Mouse (Mus musculus) heart, embryonic 16.5 days (tissue): ENCODE results near the gene Cers6. TPM values are rescaled to one million over a fixed set of nuclear protein-coding genes. Genes with fewer than 3 reads are reported as not detected.

ENCODE experiments used
- ATAC-seq: fragments of 200-750 bp; cut with Nextera tagmentation; replicated peaks from 2 replicates; pipeline ENCODE4 v1.8.0; 2017; ENCODE audit warnings: moderate number of reproducible peaks; ENCODE audit not compliant: insufficient read depth, low FRiP score; ENCODE audit errors: extremely low read depth
- H3K27ac ChIP-seq: fragments of 300-500 bp; sonication (generic); 2 replicates; pipeline ENCODE4 v1.5.1; 2014; ENCODE audit warnings: mild to moderate bottlenecking, low read length, control low read depth, moderate library complexity
- H3K27me3 ChIP-seq: fragments of 300-500 bp; sonication (generic); 2 replicates; pipeline ENCODE4 v1.6.1; 2014; ENCODE audit warnings: low read length, mixed read lengths; ENCODE audit not compliant: control insufficient read depth, insufficient read depth
- H3K36me3 ChIP-seq: fragments of 300-500 bp; sonication (generic); 2 replicates; pipeline ENCODE4 v1.6.1; 2014; ENCODE audit not compliant: control insufficient read depth, insufficient read depth
- H3K4me1 ChIP-seq: fragments of 300-500 bp; sonication (generic); 2 replicates; pipeline ENCODE4 v1.6.1; 2014; ENCODE audit warnings: low read length, mixed read lengths; ENCODE audit not compliant: control insufficient read depth, insufficient read depth
- H3K4me2 ChIP-seq: fragments of 300-500 bp; sonication (generic); 2 replicates; pipeline ENCODE4 v1.6.1; 2014; ENCODE audit warnings: low read depth, mild to moderate bottlenecking, control low read depth, low read length
- H3K4me3 ChIP-seq: fragments of 300-500 bp; sonication (generic); 2 replicates; pipeline ENCODE4 v1.5.1; 2014; ENCODE audit warnings: mild to moderate bottlenecking, control low read depth, low read length
- H3K9ac ChIP-seq: fragments of 300-500 bp; sonication (generic); 2 replicates; pipeline ENCODE4 v1.6.1; 2014; ENCODE audit warnings: low read length, control low read depth
- H3K9me3 ChIP-seq: fragments of 300-500 bp; sonication (generic); replicated peaks from 2 replicates; pipeline ENCODE4 v1.6.1; 2016; ENCODE audit warnings: low read length; ENCODE audit not compliant: control insufficient read depth
- WGBS: fragments of 180-500 bp; shearing (Covaris S2); extraction: QIAGEN DNeasy Blood & Tissue Kit; methylation state at CpG from one replicate; pipeline ENCODE4 v1.1.7; 2014; 5-methylcytosine and 5-hydroxymethylcytosine counted together
- polyA plus RNA-seq: library from polyadenylated mRNA; unstranded; fragments of >200 nt; fragmentation: Nextera tagmentation; extraction: Ambion mirVana; gene quantifications from 2 replicates; pipeline ENCODE4 v1.2.1, GENCODE M21; 2015

Gene Cers6
- polyA plus RNA-seq, 1 experiment from 2014 or later = 22.3 TPM

- Histone ChIP-seq H3K4me2 (no peak overlapping the region), H3K27ac (no peak overlapping the region), H3K4me1 (peaks cover 3% of the 10 kb centered on the region; the same call in 1 of the 2 replicates), H3K4me3 (no peak overlapping the region), H3K9ac (no peak overlapping the region), H3K36me3 (no peaks in the 10 kb centered on the region), H3K9me3 (no peaks in the 10 kb centered on the region), H3K27me3 (no peaks in the 10 kb centered on the region)
- WGBS = 10% methylated on average over 3 of the region's 3 CpGs
- no peak for ATAC-seq
These were observed 239.5 kb downstream of the Cers6 start for GRCm38 (mm10) chr2:69100706-69101105.

DNA sequence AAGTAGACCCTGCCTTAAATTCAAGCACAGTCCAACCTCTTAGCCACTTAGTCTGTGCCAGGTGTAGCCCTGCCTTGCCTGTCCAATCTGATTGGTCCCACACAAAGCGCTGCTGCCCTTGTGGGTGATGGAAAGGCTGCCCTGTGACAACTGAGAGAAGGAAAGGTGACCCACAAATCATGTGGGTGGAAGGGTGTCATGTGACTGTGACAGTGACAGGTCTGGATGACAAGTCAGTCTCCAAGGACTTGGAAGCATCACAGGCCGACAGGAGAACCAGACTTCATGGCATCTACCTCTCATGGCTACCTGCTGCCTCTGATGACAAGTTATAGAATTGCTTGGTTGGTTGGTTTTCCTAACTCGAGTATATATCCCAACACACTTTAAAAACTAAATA is 242.3 kb downstream of the Cers6 start:
- Histone ChIP-seq H3K9me3 (no peaks in the 10 kb centered on the region), H3K27ac (no peak overlapping the region), H3K4me1 (no peaks in the 10 kb centered on the region), H3K9ac (no peak overlapping the region), H3K27me3 (no peaks in the 10 kb centered on the region), H3K4me2 (no peak overlapping the region), H3K36me3 (no peaks in the 10 kb centered on the region), H3K4me3 (no peak overlapping the region)
- ATAC-seq = no peak
- WGBS = 81% methylated on average over 3 of the region's 3 CpGs

GRCm38 (mm10) chr2:69104511-69105145 is 243.4 kb downstream of the Cers6 start:
- Histone ChIP-seq H3K4me3 (no peak overlapping the region), H3K27ac (no peak overlapping the region), H3K4me2 (no peak overlapping the region), H3K9me3 (no peaks in the 10 kb centered on the region), H3K4me1 (peaks cover 2% of the 10 kb centered on the region; the same call in 1 of the 2 replicates), H3K9ac (no peak overlapping the region), H3K36me3 (no peaks in the 10 kb centered on the region), H3K27me3 (no peaks in the 10 kb centered on the region)
- WGBS = 60% methylated on average over 10 of the region's 10 CpGs
- no peak for ATAC-seq

DNA sequence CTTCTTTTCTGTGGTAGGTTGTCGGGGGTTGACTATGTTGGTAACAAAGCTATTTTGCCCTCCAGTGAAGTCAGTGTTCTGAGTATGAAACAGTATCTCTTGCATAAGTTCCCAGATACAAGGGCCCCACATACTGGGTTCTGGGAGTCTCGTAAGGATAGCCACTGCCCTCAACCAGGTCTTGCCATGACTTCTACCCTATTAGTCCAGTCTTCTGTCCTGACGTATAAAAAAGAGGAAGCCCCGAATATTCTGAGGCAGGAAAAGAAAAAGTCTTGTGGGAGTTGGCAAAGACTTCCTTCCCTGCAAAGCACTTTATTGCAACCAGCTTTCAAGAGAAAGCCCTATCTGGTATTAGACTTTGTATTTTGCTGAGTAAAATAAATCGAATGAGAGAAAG is 248.0 kb downstream of the Cers6 start:
- Histone ChIP-seq H3K9ac (no peak overlapping the region), H3K4me1 (peaks cover 5% of the 10 kb centered on the region), H3K4me2 (no peak overlapping the region), H3K36me3 (no peaks in the 10 kb centered on the region), H3K9me3 (no peaks in the 10 kb centered on the region), H3K4me3 (no peak overlapping the region), H3K27ac (no peak overlapping the region), H3K27me3 (no peaks in the 10 kb centered on the region)
- 64% methylated on average over 5 of the region's 5 CpGs for WGBS
- no peak for ATAC-seq

- no peaks in the 10 kb centered on the region for H3K27me3 ChIP-seq
- H3K36me3 ChIP-seq = no peaks in the 10 kb centered on the region
- no peak for ATAC-seq
- H3K4me3 ChIP-seq = no peak overlapping the region
- H3K9ac ChIP-seq = no peak overlapping the region
- no peaks in the 10 kb centered on the region for H3K9me3 ChIP-seq
- peaks cover 5% of the 10 kb centered on the region for H3K4me1 ChIP-seq
- H3K27ac ChIP-seq = no peak overlapping the region
- 63% methylated on average over 7 of the region's 7 CpGs for WGBS
- H3K4me2 ChIP-seq = no peak overlapping the region
These were observed 248.5 kb downstream of the Cers6 start for GRCm38 (mm10) chr2:69109710-69110109.

- H3K9ac ChIP-seq = no peak overlapping the region
- H3K4me1 ChIP-seq = peaks cover 5% of the 10 kb centered on the region
- H3K9me3 ChIP-seq = peaks cover 3% of the 10 kb centered on the region
- 88% methylated on average over 5 of the region's 5 CpGs for WGBS
- H3K27ac ChIP-seq = no peak overlapping the region
- no peak overlapping the region for H3K4me3 ChIP-seq
- no peak for ATAC-seq
- peaks cover 5% of the 10 kb centered on the region; the same call in 1 of the 2 replicates for H3K36me3 ChIP-seq
- H3K27me3 ChIP-seq = no peaks in the 10 kb centered on the region
- no peak overlapping the region for H3K4me2 ChIP-seq
These were observed 251.4 kb downstream of the Cers6 start for GRCm38 (mm10) chr2:69112609-69113008.

GRCm38 (mm10) chr2:69113829-69114547 is 252.7 kb downstream of the Cers6 start:
- ATAC-seq = no peak
- H3K27ac ChIP-seq = no peak overlapping the region
- no peak overlapping the region for H3K4me3 ChIP-seq
- 73% methylated on average over 10 of the region's 10 CpGs for WGBS
- no peak overlapping the region for H3K4me2 ChIP-seq
- no peak overlapping the region for H3K9ac ChIP-seq
- H3K27me3 ChIP-seq = no peaks in the 10 kb centered on the region
- H3K36me3 ChIP-seq = peaks cover 5% of the 10 kb centered on the region; the same call in 1 of the 2 replicates
- peaks cover 3% of the 10 kb centered on the region for H3K9me3 ChIP-seq
- H3K4me1 ChIP-seq = peaks cover 5% of the 10 kb centered on the region

DNA sequence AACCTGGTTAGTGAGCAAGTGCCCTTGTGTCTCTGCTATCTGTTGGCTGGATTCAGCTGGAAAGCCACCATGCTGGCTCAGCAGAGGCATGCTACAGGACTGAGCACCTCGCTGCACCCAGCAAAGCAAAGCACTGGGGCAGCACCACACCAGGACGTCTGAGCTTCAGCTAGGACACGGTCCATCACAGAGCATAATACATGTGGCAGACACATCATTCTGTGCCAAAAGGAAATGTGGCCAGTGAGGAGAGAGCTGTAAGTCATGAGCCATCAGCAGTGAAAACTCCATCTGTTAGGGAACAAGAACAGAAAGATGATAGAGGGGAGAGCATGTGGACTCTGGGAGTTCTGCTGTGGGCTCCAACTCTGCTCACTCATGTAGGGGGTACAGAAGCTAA is 254.7 kb downstream of the Cers6 start:
- H3K4me1 ChIP-seq = no peaks in the 10 kb centered on the region
- peaks cover 3% of the 10 kb centered on the region for H3K9me3 ChIP-seq
- H3K4me2 ChIP-seq = no peak overlapping the region
- peaks cover 5% of the 10 kb centered on the region; the same call in 1 of the 2 replicates for H3K36me3 ChIP-seq
- no peak overlapping the region for H3K27ac ChIP-seq
- no peak overlapping the region for H3K4me3 ChIP-seq
- WGBS = 91% methylated on average over 3 of the region's 3 CpGs
- H3K27me3 ChIP-seq = no peaks in the 10 kb centered on the region
- no peak for ATAC-seq
- H3K9ac ChIP-seq = no peak overlapping the region

- Histone ChIP-seq H3K9me3 (peaks cover 3% of the 10 kb centered on the region), H3K4me1 (no peaks in the 10 kb centered on the region), H3K27me3 (no peaks in the 10 kb centered on the region), H3K9ac (no peak overlapping the region), H3K4me3 (no peak overlapping the region), H3K27ac (no peak overlapping the region), H3K4me2 (no peak overlapping the region), H3K36me3 (peaks cover 5% of the 10 kb centered on the region; the same call in 1 of the 2 replicates)
- ATAC-seq = no peak
- 64% methylated on average over 4 of the region's 4 CpGs for WGBS
These were observed 255.5 kb downstream of the Cers6 start for GRCm38 (mm10) chr2:69116767-69117166.
